ENCODE assay signal across 13 mouse cellular contexts in genomic region chr3:52780356-52780755, GRCm38 (mm10).
"Had no signal": no experiment of that assay in that cellular context is flagged by ENCODE, and none has a peak within 500 bp of the region (broad histone marks: within the 10 kb centered on the region; RNA-seq: fewer than 3 reads in every experiment).

No protein-coding gene starts in this region.

- H3K9me3 ChIP-seq: kidney, embryonic 15.5 days; liver, embryonic 13.5 days; midbrain, embryonic 12.5 days; neural tube, embryonic 15.5 days had no signal

- H3K4me3 ChIP-seq: kidney, embryonic 15.5 days; liver, embryonic 13.5 days; midbrain, embryonic 12.5 days; myocyte; neural tube, embryonic 15.5 days had no signal

- H3K9ac ChIP-seq: kidney, embryonic 15.5 days; liver, embryonic 13.5 days; liver, postnatal 0 days; midbrain, embryonic 12.5 days; neural tube, embryonic 15.5 days had no signal

- ATAC-seq: intestine, embryonic 16.5 days; liver, postnatal 0 days had no signal

- H3K36me3 ChIP-seq: kidney, embryonic 15.5 days; liver, embryonic 13.5 days; midbrain, embryonic 12.5 days; neural tube, embryonic 15.5 days had no signal

- H3K27me3 ChIP-seq: kidney, embryonic 15.5 days; liver, embryonic 13.5 days; midbrain, embryonic 12.5 days; neural tube, embryonic 15.5 days had no signal

- DNase-seq: kidney, adult 2 months; kidney, postnatal 14 days; liver; liver, embryonic 13.5 days; liver, postnatal 0 days; spleen, adult 18-20 months; thymus, adult 18-20 months; thymus, postnatal 14 days had no signal

- H3K4me1 ChIP-seq: kidney, embryonic 15.5 days; midbrain, embryonic 12.5 days had no signal

- H3K27ac ChIP-seq: kidney, embryonic 15.5 days; liver, embryonic 13.5 days; midbrain, embryonic 12.5 days; neural tube, embryonic 15.5 days had no signal

- H3K4me2 ChIP-seq: kidney, embryonic 15.5 days; liver, embryonic 13.5 days; midbrain, embryonic 12.5 days; neural tube, embryonic 15.5 days had no signal
